In genomic region chr1:120425587-120425986, GRCm38 (mm10) we compare ENCODE assay signal across 18 mouse cellular contexts.
DNase-seq lines count a peak whose midpoint lies in the region; ATAC-seq and TF ChIP-seq lines count a peak whose summit lies in the region.
"Had no signal": no experiment of that assay in that cellular context is flagged by ENCODE, and none has a peak within 500 bp of the region (broad histone marks: within the 10 kb centered on the region; RNA-seq: fewer than 3 reads in every experiment).

No protein-coding gene starts in this region.

- no peak for TF ChIP-seq EP300 in heart, adult 2 months (IDR thresholded peaks at IDR 0.05; ENCODE audit: insufficient read depth, low read depth, low read length)

- no peak overlapping the region for H3K4me3 ChIP-seq in heart, adult 2 months
- H3K4me3 ChIP-seq in midbrain, embryonic 14.5 days (replicated peaks; ENCODE audit: low read depth, low read length): no peak overlapping the region
- H3K4me3 ChIP-seq in midbrain, embryonic 10.5 days: no peak overlapping the region
- H3K4me3 ChIP-seq: embryonic facial prominence, embryonic 15.5 days; erythroblast, embryonic 14.5 days; forebrain, embryonic 10.5 days; heart, embryonic 12.5 days; hindbrain, embryonic 10.5 days had no signal

- no peak overlapping the region for H3K4me2 ChIP-seq in midbrain, embryonic 14.5 days (ENCODE audit: low read length)
- H3K4me2 ChIP-seq: embryonic facial prominence, embryonic 15.5 days; heart, embryonic 12.5 days; hindbrain, embryonic 14.5 days had no signal

- TF ChIP-seq CTCF in heart, adult 2 months (IDR thresholded peaks at IDR 0.05): no peak

- no peak overlapping the region for H3K27ac ChIP-seq in heart, adult 2 months
- no peak overlapping the region for H3K27ac ChIP-seq in midbrain, embryonic 14.5 days (replicated peaks; ENCODE audit: low read depth, low read length)
- H3K27ac ChIP-seq in midbrain, embryonic 10.5 days (replicated peaks): no peak overlapping the region
- H3K27ac ChIP-seq: embryonic facial prominence, embryonic 15.5 days; forebrain, embryonic 10.5 days; hindbrain, embryonic 10.5 days; hindbrain, embryonic 14.5 days had no signal

- H3K9ac ChIP-seq in heart, adult 2 months (ENCODE audit: low read depth, low read length): no peak overlapping the region
- no peak overlapping the region for H3K9ac ChIP-seq in midbrain, embryonic 14.5 days (replicated peaks; ENCODE audit: low read length)
- H3K9ac ChIP-seq: embryonic facial prominence, embryonic 15.5 days; heart, embryonic 12.5 days; hindbrain, embryonic 14.5 days had no signal

- intact Hi-C loops in heart, adult 2 months (cut with DNase I): no loop called here

- H3K4me1 ChIP-seq in heart, adult 2 months (ENCODE audit: control insufficient read depth, insufficient read depth, low read length): no peaks in the 10 kb centered on the region
- H3K4me1 ChIP-seq in midbrain, embryonic 14.5 days (ENCODE audit: control insufficient read depth, insufficient read depth, low read length): 0 out of 2 replicates have a peak, but pooled peaks cover 6% of the 10 kb centered on the region
- H3K4me1 ChIP-seq in midbrain, embryonic 10.5 days: peaks cover 15% of the 10 kb centered on the region
- H3K4me1 ChIP-seq: embryonic facial prominence, embryonic 15.5 days; forebrain, embryonic 10.5 days; heart, embryonic 12.5 days had no signal

- no peaks in the 10 kb centered on the region for H3K9me3 ChIP-seq in midbrain, embryonic 14.5 days (ENCODE audit: control insufficient read depth, low read length)
- H3K9me3 ChIP-seq in midbrain, embryonic 10.5 days (replicated peaks): no peaks in the 10 kb centered on the region
- H3K9me3 ChIP-seq: embryonic facial prominence, embryonic 15.5 days; forebrain, embryonic 10.5 days; heart, embryonic 12.5 days; hindbrain, embryonic 10.5 days had no signal

- peak; percentile 81 for DNase-seq in heart, adult 11 months
- no peak for DNase-seq in heart, adult 2 months
- DNase-seq in midbrain, embryonic 14.5 days: peak; percentile 4
- no peak for DNase-seq in midbrain, embryonic 10.5 days (ENCODE audit: low spot score)
- DNase-seq in brain, adult 2 months (ENCODE audit: low read depth, low spot score): peak; percentile 56
- peak; percentile 5 to 7 for DNase-seq in right cerebral cortex, postnatal 36 days (ENCODE audit: low spot score in 2 of 2)
- no peak for DNase-seq in embryo, embryonic 9.5 days (ENCODE audit: extremely low spot score)
- DNase-seq: adrenal gland, adult 2 months; adrenal gland, postnatal 25 days; cerebellum, adult 2 months; gastrocnemius, postnatal 10 days had no signal

- H3K36me3 ChIP-seq in heart, adult 2 months (ENCODE audit: control insufficient read depth, insufficient read depth, low read length): no peaks in the 10 kb centered on the region
- no peaks in the 10 kb centered on the region for H3K36me3 ChIP-seq in midbrain, embryonic 14.5 days (ENCODE audit: control insufficient read depth, insufficient read depth, low read length)
- no peaks in the 10 kb centered on the region for H3K36me3 ChIP-seq in midbrain, embryonic 10.5 days
- H3K36me3 ChIP-seq: embryonic facial prominence, embryonic 15.5 days; forebrain, embryonic 10.5 days; heart, embryonic 12.5 days; hindbrain, embryonic 10.5 days had no signal

- TF ChIP-seq POLR2A in heart, adult 2 months (IDR thresholded peaks at IDR 0.05; ENCODE audit: insufficient read depth, low read depth, low read length): no peak

- WGBS in heart, adult 2 months: 66% methylated on average over 8 of the region's 8 CpGs
- WGBS in midbrain, embryonic 14.5 days: 75% methylated on average over 8 of the region's 8 CpGs
- WGBS in midbrain, embryonic 10.5 days: 77% methylated on average over 8 of the region's 8 CpGs

- no peaks in the 10 kb centered on the region for H3K27me3 ChIP-seq in heart, adult 2 months (ENCODE audit: control insufficient read depth, insufficient read depth, low read length)
- H3K27me3 ChIP-seq in midbrain, embryonic 14.5 days (ENCODE audit: control insufficient read depth, insufficient read depth, low read length): no peaks in the 10 kb centered on the region
- H3K27me3 ChIP-seq in midbrain, embryonic 10.5 days (ENCODE audit: low read depth, poor library complexity, severe bottlenecking): no peaks in the 10 kb centered on the region
- H3K27me3 ChIP-seq: embryonic facial prominence, embryonic 15.5 days had no signal

- no peak for ATAC-seq in midbrain, embryonic 14.5 days (ENCODE audit: low FRiP score, low TSS enrichment)
- ATAC-seq: forebrain, embryonic 14.5 days had no signal

- H3K79me2 ChIP-seq in heart, adult 2 months (replicated peaks; ENCODE audit: control insufficient read depth, insufficient read depth, low read length): no peaks in the 10 kb centered on the region

Comparison
In these comparisons a context has a peak if more than half of its experiments do, and no peak if none do; other contexts are left out.
1. DNase-seq: peak in heart, adult 11 months (single experiment), midbrain, embryonic 14.5 days (single experiment), brain, adult 2 months (single experiment) and right cerebral cortex, postnatal 36 days (2 of 2); none in heart, adult 2 months (0 of 2), midbrain, embryonic 10.5 days (single experiment) and embryo, embryonic 9.5 days (single experiment).